Mouse (Mus musculus): ENCODE measurements around the gene Tbccd1.

DNA sequence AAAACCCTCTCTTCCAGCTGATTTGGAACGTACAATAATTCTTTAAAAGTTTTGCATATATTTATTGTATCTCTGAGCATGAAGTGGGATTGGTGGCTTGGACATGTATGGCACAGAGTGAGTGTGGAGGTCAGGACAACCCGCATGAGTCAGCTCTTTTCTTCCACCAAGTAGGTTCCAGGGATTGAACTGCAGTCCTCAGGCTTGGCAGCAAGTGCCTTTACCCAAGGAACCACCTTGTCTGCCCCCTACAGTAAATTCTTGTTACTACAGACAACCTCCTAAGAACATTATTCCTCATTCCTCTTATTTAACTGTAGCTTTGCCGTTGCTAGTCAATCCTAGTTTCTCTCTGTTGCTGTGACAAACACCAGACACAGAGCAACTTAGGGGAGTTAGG lies 90.1 kb downstream of the Tbccd1 start:
- no peak for TF ChIP-seq CTCF (IDR thresholded peaks at IDR 0.05; ENCODE audit: control insufficient read depth, insufficient read depth, insufficient read length)
- TF ChIP-seq USF1 (IDR thresholded peaks at IDR 0.05; ENCODE audit: low read depth) = no peak
- TF ChIP-seq CEBPB (IDR thresholded peaks at IDR 0.05; ENCODE audit: low read depth) = no peak
